Mouse (Mus musculus) forebrain, embryonic 15.5 days (tissue): ENCODE measurements around the gene Mrps18a. TPM values are rescaled to one million over a fixed set of nuclear protein-coding genes. Genes with fewer than 3 reads are reported as not detected.

Source experiments
- ATAC-seq: fragments of 200-750 bp; cut with Nextera tagmentation; replicated peaks from 2 replicates; pipeline ENCODE4 v1.8.0; 2017; ENCODE audit warnings: mild to moderate bottlenecking, moderate TSS enrichment, moderate library complexity
- H3K27ac ChIP-seq: fragments of 300-500 bp; sonication (generic); replicated peaks from 2 replicates; pipeline ENCODE4 v1.5.1; 2015; ENCODE audit warnings: mild to moderate bottlenecking, inconsistent platforms
- H3K27me3 ChIP-seq: fragments of 300-500 bp; sonication (generic); 2 replicates; pipeline ENCODE4 v1.6.1; 2015; ENCODE audit warnings: inconsistent platforms
- H3K36me3 ChIP-seq: fragments of 300-500 bp; sonication (generic); 2 replicates; pipeline ENCODE4 v1.6.1; 2015; ENCODE audit warnings: mild to moderate bottlenecking, inconsistent platforms
- H3K4me1 ChIP-seq: fragments of 300-500 bp; sonication (generic); 2 replicates; pipeline ENCODE4 v1.6.1; 2015; ENCODE audit warnings: inconsistent platforms
- H3K4me2 ChIP-seq: fragments of 300-500 bp; sonication (generic); replicated peaks from 2 replicates; pipeline ENCODE4 v1.6.1; 2015; ENCODE audit warnings: mild to moderate bottlenecking, inconsistent platforms
- H3K4me3 ChIP-seq: fragments of 300-500 bp; sonication (generic); 2 replicates; pipeline ENCODE4 v1.5.1; 2015; ENCODE audit warnings: mild to moderate bottlenecking, inconsistent platforms
- H3K9ac ChIP-seq: fragments of 300-500 bp; sonication (generic); replicated peaks from 2 replicates; pipeline ENCODE4 v1.6.1; 2015; ENCODE audit warnings: mild to moderate bottlenecking, inconsistent platforms
- H3K9me3 ChIP-seq: fragments of 300-500 bp; sonication (generic); 2 replicates; pipeline ENCODE4 v1.6.1; 2016; ENCODE audit warnings: inconsistent platforms
- WGBS: fragments of 180-500 bp; shearing (Covaris S2); methylation state at CpG from one replicate; pipeline ENCODE4 v1.1.7; 2015; ENCODE audit warnings: mixed read lengths; 5-methylcytosine and 5-hydroxymethylcytosine counted together
- polyA plus RNA-seq: library from polyadenylated mRNA; unstranded; fragments of >200 nt; fragmentation: Nextera tagmentation; extraction: Ambion mirVana; gene quantifications from 2 replicates; pipeline ENCODE4 v1.2.1, GENCODE M21; 2015

Gene Mrps18a
- polyA plus RNA-seq, 1 experiment from 2014 or later, result 134 TPM

GRCm38 (mm10) chr17:46108286-46108685 is 2.5 kb upstream of the Mrps18a start:
- no peak overlapping the region for H3K27ac ChIP-seq
- no peak overlapping the region for H3K9ac ChIP-seq
- peaks cover 7% of the 10 kb centered on the region for H3K4me1 ChIP-seq
- no peak overlapping the region for H3K4me3 ChIP-seq
- H3K9me3 ChIP-seq, result no peaks in the 10 kb centered on the region
- no peak overlapping the region for H3K4me2 ChIP-seq
- ATAC-seq, result no peak
- WGBS, result 70% methylated on average over 4 of the region's 4 CpGs
- peaks cover 16% of the 10 kb centered on the region; the same call in 1 of the 2 replicates for H3K27me3 ChIP-seq
- no peaks in the 10 kb centered on the region for H3K36me3 ChIP-seq

GRCm38 (mm10) chr17:46115489-46115888 is 4.7 kb downstream of the Mrps18a start:
- 74% methylated on average over 2 of the region's 2 CpGs for WGBS
- no peak overlapping the region for H3K27ac ChIP-seq
- no peak overlapping the region for H3K9ac ChIP-seq
- H3K4me2 ChIP-seq, result no peak overlapping the region
- no peak overlapping the region for H3K4me3 ChIP-seq
- H3K9me3 ChIP-seq, result no peaks in the 10 kb centered on the region
- ATAC-seq, result no peak
- peaks cover 7% of the 10 kb centered on the region for H3K4me1 ChIP-seq
- no peaks in the 10 kb centered on the region for H3K27me3 ChIP-seq
- peaks cover 30% of the 10 kb centered on the region for H3K36me3 ChIP-seq

GRCm38 (mm10) chr17:46116138-46116537 is 5.4 kb downstream of the Mrps18a start:
- no peak overlapping the region for H3K4me3 ChIP-seq
- no peak overlapping the region for H3K4me2 ChIP-seq
- WGBS, result 83% methylated on average over 11 of the region's 11 CpGs
- H3K4me1 ChIP-seq, result peaks cover 7% of the 10 kb centered on the region
- H3K9me3 ChIP-seq, result no peaks in the 10 kb centered on the region
- H3K27me3 ChIP-seq, result no peaks in the 10 kb centered on the region
- H3K27ac ChIP-seq, result no peak overlapping the region
- H3K9ac ChIP-seq, result no peak overlapping the region
- H3K36me3 ChIP-seq, result peaks cover 30% of the 10 kb centered on the region
- ATAC-seq, result no peak

DNA sequence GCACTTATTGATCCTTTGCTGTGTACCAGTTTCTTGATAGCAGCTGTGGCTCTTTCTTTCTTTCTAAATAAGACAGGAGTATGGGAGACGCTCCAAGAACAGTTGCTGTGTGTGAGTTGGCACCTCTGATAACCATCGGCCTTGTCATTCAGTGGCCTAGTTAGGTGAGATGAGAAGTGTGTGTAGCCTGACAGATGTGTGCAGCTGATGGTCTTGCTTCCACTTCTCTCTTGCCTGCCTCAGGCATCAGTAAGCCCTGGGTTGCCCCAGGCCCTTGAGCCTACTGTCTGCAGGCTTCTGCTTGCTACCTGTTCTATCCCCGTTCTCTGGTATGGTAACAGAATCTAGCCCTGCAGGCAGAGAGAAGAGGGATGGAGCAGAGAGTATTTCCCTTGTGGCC is 6.1 kb downstream of the Mrps18a start:
- Histone ChIP-seq H3K9ac (no peak overlapping the region), H3K27ac (no peak overlapping the region), H3K4me3 (no peak overlapping the region), H3K9me3 (no peaks in the 10 kb centered on the region), H3K27me3 (no peaks in the 10 kb centered on the region), H3K4me2 (no peak overlapping the region), H3K4me1 (peaks cover under 1% of the 10 kb centered on the region; the same call in 1 of the 2 replicates), H3K36me3 (peaks cover 33% of the 10 kb centered on the region)
- ATAC-seq, result no peak
- WGBS, result 93% methylated on average over 3 of the region's 3 CpGs

- no peak overlapping the region for H3K9ac ChIP-seq
- H3K27me3 ChIP-seq, result no peaks in the 10 kb centered on the region
- H3K9me3 ChIP-seq, result no peaks in the 10 kb centered on the region
- no peak overlapping the region for H3K4me2 ChIP-seq
- 90% methylated on average over 13 of the region's 13 CpGs for WGBS
- no peak overlapping the region for H3K4me3 ChIP-seq
- H3K4me1 ChIP-seq, result no peaks in the 10 kb centered on the region
- no peak overlapping the region for H3K27ac ChIP-seq
- no peak for ATAC-seq
- peaks cover 42% of the 10 kb centered on the region for H3K36me3 ChIP-seq
Observed at GRCm38 (mm10) chr17:46117623-46118422, 7.0 kb downstream of the Mrps18a start.

GRCm38 (mm10) chr17:46118423-46118850 is 7.7 kb downstream of the Mrps18a start:
- Histone ChIP-seq H3K27me3 (no peaks in the 10 kb centered on the region), H3K4me2 (no peak overlapping the region), H3K4me3 (no peak overlapping the region), H3K9me3 (no peaks in the 10 kb centered on the region), H3K27ac (no peak overlapping the region), H3K9ac (no peak overlapping the region), H3K36me3 (peaks cover 48% of the 10 kb centered on the region), H3K4me1 (no peaks in the 10 kb centered on the region)
- WGBS, result 73% methylated on average over 4 of the region's 4 CpGs
- no peak for ATAC-seq

DNA sequence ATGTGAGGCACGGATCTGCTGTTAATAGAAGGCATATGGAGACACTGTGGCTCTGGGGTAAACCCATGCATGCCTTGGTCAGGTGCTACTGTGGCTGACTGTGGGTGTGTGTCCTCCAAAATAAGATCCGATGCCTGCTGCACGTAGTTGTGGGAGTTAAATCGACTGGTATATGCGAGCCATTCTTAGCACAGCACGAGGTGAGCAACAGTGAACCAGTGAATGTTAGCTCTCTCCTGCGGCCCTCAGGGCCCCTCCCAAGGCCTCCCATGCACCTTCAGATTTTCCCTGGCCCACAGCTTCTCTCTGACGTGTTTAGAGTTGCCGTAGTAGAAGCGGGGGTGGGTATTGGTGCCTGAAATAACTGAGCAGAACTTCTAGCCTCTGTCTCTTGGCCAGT is 8.9 kb downstream of the Mrps18a start:
- Histone ChIP-seq H3K27me3 (no peaks in the 10 kb centered on the region), H3K4me1 (no peaks in the 10 kb centered on the region), H3K9ac (no peak overlapping the region), H3K4me3 (no peak overlapping the region), H3K36me3 (peaks cover 60% of the 10 kb centered on the region), H3K27ac (no peak overlapping the region), H3K4me2 (no peak overlapping the region), H3K9me3 (no peaks in the 10 kb centered on the region)
- ATAC-seq, result no peak
- 93% methylated on average over 10 of the region's 10 CpGs for WGBS

GRCm38 (mm10) chr17:46122791-46123190 is 12.0 kb downstream of the Mrps18a start:
- no peak overlapping the region for H3K4me3 ChIP-seq
- no peak for ATAC-seq
- H3K4me1 ChIP-seq, result no peaks in the 10 kb centered on the region
- no peak overlapping the region for H3K9ac ChIP-seq
- H3K36me3 ChIP-seq, result peaks cover 86% of the 10 kb centered on the region
- no peak overlapping the region for H3K4me2 ChIP-seq
- no peak overlapping the region for H3K27ac ChIP-seq
- no peaks in the 10 kb centered on the region for H3K27me3 ChIP-seq
- H3K9me3 ChIP-seq, result no peaks in the 10 kb centered on the region
- over 99% methylated on average over 4 of the region's 4 CpGs for WGBS

DNA sequence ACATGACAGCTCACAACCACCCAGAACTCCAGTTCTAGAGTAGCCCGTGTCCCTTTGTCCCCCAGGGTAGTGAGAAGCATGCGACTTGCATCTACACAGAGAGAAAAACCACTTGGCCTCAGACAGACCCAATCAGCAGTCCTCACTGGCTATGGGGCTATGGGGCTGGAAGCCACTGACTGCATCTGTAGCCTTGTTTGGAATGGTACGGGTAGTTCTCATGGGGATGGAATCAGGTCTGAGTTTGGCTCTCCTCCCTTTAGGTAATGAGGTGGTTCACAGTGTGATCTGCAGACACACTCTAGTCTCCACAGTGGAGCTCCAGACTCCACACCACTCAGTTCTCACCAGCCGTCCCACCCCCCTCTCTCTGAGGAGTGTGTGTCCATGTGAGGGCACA is 12.5 kb downstream of the Mrps18a start:
- Histone ChIP-seq H3K4me1 (no peaks in the 10 kb centered on the region), H3K4me3 (no peak overlapping the region), H3K9me3 (no peaks in the 10 kb centered on the region), H3K4me2 (no peak overlapping the region), H3K36me3 (peaks cover 87% of the 10 kb centered on the region), H3K27ac (no peak overlapping the region), H3K27me3 (no peaks in the 10 kb centered on the region), H3K9ac (no peak overlapping the region)
- WGBS, result 94% methylated on average over 4 of the region's 4 CpGs
- ATAC-seq, result no peak

DNA sequence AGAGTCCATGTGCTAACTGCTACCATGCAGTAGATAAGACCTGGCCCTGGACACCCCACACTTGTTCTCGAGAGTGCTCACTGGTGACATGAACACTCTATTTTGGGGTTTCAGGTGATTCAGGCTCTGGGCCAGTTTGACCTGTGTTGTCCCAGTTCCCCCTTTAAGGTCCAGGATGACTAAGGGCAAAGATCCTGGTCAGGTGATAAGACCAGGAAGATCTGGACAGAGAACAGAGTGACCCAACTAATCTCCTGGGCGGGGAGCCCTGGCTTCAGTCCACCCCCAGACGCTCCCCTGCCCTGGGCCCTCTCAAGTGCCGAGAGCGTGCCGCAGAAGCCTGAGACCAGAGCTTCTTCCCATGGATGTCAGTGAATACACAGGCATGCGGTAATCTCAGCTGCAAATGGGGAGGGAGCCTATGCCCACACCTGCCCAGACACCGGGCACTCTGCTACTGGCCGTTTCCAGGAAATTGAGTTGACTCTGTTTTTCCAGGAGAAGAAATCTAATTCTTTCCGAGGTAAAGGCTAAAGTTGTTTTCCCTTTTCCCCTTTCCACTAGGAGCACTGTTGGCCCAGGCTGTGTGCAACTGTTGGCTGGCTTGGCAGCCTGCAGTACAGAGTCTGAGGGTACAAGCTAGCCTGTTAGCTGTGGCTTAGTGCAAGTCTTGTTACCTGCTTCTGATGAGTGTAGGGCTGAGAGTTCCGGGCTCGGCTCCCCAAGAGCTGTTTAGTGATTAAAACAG is 13.3 kb downstream of the Mrps18a start:
- H3K36me3 ChIP-seq, result peaks cover 88% of the 10 kb centered on the region

DNA sequence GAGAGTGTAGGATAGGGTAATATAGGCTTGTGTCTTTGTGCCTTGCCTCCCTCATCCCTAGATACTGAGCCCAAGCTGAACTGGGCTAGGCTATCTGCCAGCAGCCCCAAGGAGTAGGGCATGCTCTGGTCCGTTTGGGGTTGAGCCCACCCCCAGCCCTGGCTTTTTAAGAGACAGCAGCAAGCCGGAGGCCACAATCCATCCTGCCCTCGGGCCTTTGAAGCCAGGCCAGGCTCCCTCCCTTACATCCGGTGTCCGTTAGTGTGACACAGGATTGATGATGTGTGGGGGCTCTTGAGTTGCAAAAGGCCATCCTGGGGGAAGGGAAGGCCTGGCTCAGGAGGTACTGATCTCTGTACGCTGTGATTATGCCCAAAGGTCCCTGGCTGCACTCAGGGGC is 15.8 kb downstream of the Mrps18a start:
- no peak overlapping the region for H3K27ac ChIP-seq
- no peak overlapping the region for H3K4me3 ChIP-seq
- H3K9me3 ChIP-seq, result no peaks in the 10 kb centered on the region
- no peak overlapping the region for H3K9ac ChIP-seq
- H3K27me3 ChIP-seq, result no peaks in the 10 kb centered on the region
- no peak for ATAC-seq
- WGBS, result 90% methylated on average over 6 of the region's 6 CpGs
- H3K4me1 ChIP-seq, result no peaks in the 10 kb centered on the region
- H3K36me3 ChIP-seq, result peaks cover 86% of the 10 kb centered on the region
- no peak overlapping the region for H3K4me2 ChIP-seq

More for the DNA sequence above, 13.3 kb downstream of the Mrps18a start:
- 94% methylated on average over 12 of the region's 12 CpGs for WGBS
- no peak overlapping the region for H3K4me3 ChIP-seq
- no peak overlapping the region for H3K9ac ChIP-seq
- no peak overlapping the region for H3K4me2 ChIP-seq
- no peaks in the 10 kb centered on the region for H3K27me3 ChIP-seq
- H3K27ac ChIP-seq, result no peak overlapping the region
- H3K9me3 ChIP-seq, result no peaks in the 10 kb centered on the region
- ATAC-seq, result no peak
- H3K4me1 ChIP-seq, result no peaks in the 10 kb centered on the region

- no peak overlapping the region for H3K4me2 ChIP-seq
- peaks cover 72% of the 10 kb centered on the region for H3K36me3 ChIP-seq
- H3K9me3 ChIP-seq, result no peaks in the 10 kb centered on the region
- WGBS, result 81% methylated on average over 6 of the region's 6 CpGs
- H3K4me1 ChIP-seq, result no peaks in the 10 kb centered on the region
- ATAC-seq, result no peak
- H3K9ac ChIP-seq, result no peak overlapping the region
- no peak overlapping the region for H3K4me3 ChIP-seq
- H3K27me3 ChIP-seq, result no peaks in the 10 kb centered on the region
- no peak overlapping the region; the same call in 1 of the 2 replicates for H3K27ac ChIP-seq
Observed at GRCm38 (mm10) chr17:46127814-46128493, 17.2 kb downstream of the Mrps18a start.
